Mouse (Mus musculus) forebrain, embryonic 16.5 days (tissue): ENCODE results near the gene Dennd2d. TPM values are rescaled to one million over a fixed set of nuclear protein-coding genes. Genes with fewer than 3 reads are reported as not detected.

ENCODE experiments used
- ATAC-seq: fragments of 200-750 bp; cut with Nextera tagmentation; 2 replicates; pipeline ENCODE4 v1.8.0; 2017; ENCODE audit warnings: mild to moderate bottlenecking, moderate library complexity
- H3K27ac ChIP-seq: fragments of 300-500 bp; sonication (generic); 2 replicates; pipeline ENCODE4 v1.5.1; 2014; ENCODE audit warnings: low read length, control low read depth
- H3K27me3 ChIP-seq: fragments of 300-500 bp; sonication (generic); replicated peaks from 2 replicates; pipeline ENCODE4 v1.6.1; 2014; ENCODE audit warnings: low read length; ENCODE audit not compliant: control insufficient read depth, insufficient read depth
- H3K36me3 ChIP-seq: fragments of 300-500 bp; sonication (generic); 2 replicates; pipeline ENCODE4 v1.6.1; 2014; ENCODE audit not compliant: control insufficient read depth, insufficient read depth
- H3K4me1 ChIP-seq: fragments of 300-500 bp; sonication (generic); replicated peaks from 2 replicates; pipeline ENCODE4 v1.6.1; 2014; ENCODE audit warnings: low read length; ENCODE audit not compliant: control insufficient read depth, insufficient read depth
- H3K4me2 ChIP-seq: fragments of 300-500 bp; sonication (generic); 2 replicates; pipeline ENCODE4 v1.6.1; 2014; ENCODE audit warnings: mild to moderate bottlenecking, low read length, control low read depth
- H3K4me3 ChIP-seq: fragments of 300-500 bp; sonication (generic); replicated peaks from 2 replicates; pipeline ENCODE4 v1.5.1; 2014; ENCODE audit warnings: mild to moderate bottlenecking, low read length, control low read depth
- H3K9ac ChIP-seq: fragments of 300-500 bp; sonication (generic); replicated peaks from 2 replicates; pipeline ENCODE4 v1.6.1; 2014; ENCODE audit warnings: low read depth, low read length, control low read depth
- H3K9me3 ChIP-seq: fragments of 300-500 bp; sonication (generic); 2 replicates; pipeline ENCODE4 v1.6.1; 2016; ENCODE audit warnings: low read length; ENCODE audit not compliant: control insufficient read depth
- WGBS: fragments of 180-500 bp; shearing (Covaris S2); extraction: QIAGEN DNeasy Blood & Tissue Kit; methylation state at CpG from one replicate; pipeline ENCODE4 v1.1.7; 2014; 5-methylcytosine and 5-hydroxymethylcytosine counted together
- polyA plus RNA-seq: library from polyadenylated mRNA; unstranded; fragments of >200 nt; fragmentation: Nextera tagmentation; extraction: Ambion mirVana; gene quantifications from 2 replicates; pipeline ENCODE4 v1.2.1, GENCODE M21; 2015

Gene Dennd2d
- 0.43 and 0.67 TPM in 2 replicates for polyA plus RNA-seq

- Histone ChIP-seq H3K4me2 (peak within 1 kb of the TSS; percentile 99), H3K36me3 (no peaks in the 10 kb centered on the region), H3K27me3 (no peaks in the 10 kb centered on the region), H3K9ac (peak within 1 kb of the TSS; percentile 49), H3K9me3 (no peaks in the 10 kb centered on the region), H3K27ac (no peak within 1 kb of the TSS), H3K4me3 (peak within 1 kb of the TSS; percentile 58), H3K4me1 (peaks cover 11% of the 10 kb centered on the region)
- WGBS = under 1% methylated on average over 42 of the region's 44 CpGs
- ATAC-seq = peak; percentile 57; the same call in 1 of the 2 replicates
Observed at GRCm38 (mm10) chr3:106482281-106483081, at the start of gene Dennd2d. Gene Dennd2d, plus strand, starts transcription at chr3:106482405.

- ATAC-seq = peak; percentile 82
- no peaks in the 10 kb centered on the region for H3K4me1 ChIP-seq
- H3K36me3 ChIP-seq = no peaks in the 10 kb centered on the region
- no peak overlapping the region for H3K27ac ChIP-seq
- H3K27me3 ChIP-seq = no peaks in the 10 kb centered on the region
- no peak overlapping the region for H3K4me3 ChIP-seq
- H3K9me3 ChIP-seq = no peaks in the 10 kb centered on the region
- no peak overlapping the region for H3K9ac ChIP-seq
- no peak overlapping the region for H3K4me2 ChIP-seq
Observed at GRCm38 (mm10) chr3:106448571-106448970, 33.6 kb upstream of the Dennd2d start.

- Histone ChIP-seq H3K27ac (no peak overlapping the region), H3K4me3 (no peak overlapping the region), H3K36me3 (no peaks in the 10 kb centered on the region), H3K27me3 (no peaks in the 10 kb centered on the region), H3K9me3 (no peaks in the 10 kb centered on the region), H3K4me2 (no peak overlapping the region), H3K9ac (no peak overlapping the region), H3K4me1 (no peaks in the 10 kb centered on the region)
- ATAC-seq = no peak
Observed at GRCm38 (mm10) chr3:106448995-106449394, 33.2 kb upstream of the Dennd2d start.

GRCm38 (mm10) chr3:106449567-106449966 lies 32.6 kb upstream of the Dennd2d start:
- H3K9me3 ChIP-seq = no peaks in the 10 kb centered on the region
- no peaks in the 10 kb centered on the region for H3K36me3 ChIP-seq
- H3K4me2 ChIP-seq = no peak overlapping the region
- H3K9ac ChIP-seq = no peak overlapping the region
- H3K27ac ChIP-seq = no peak overlapping the region
- no peaks in the 10 kb centered on the region for H3K4me1 ChIP-seq
- H3K27me3 ChIP-seq = no peaks in the 10 kb centered on the region
- WGBS = 73% methylated on average over 4 of the region's 4 CpGs
- no peak overlapping the region for H3K4me3 ChIP-seq
- ATAC-seq = no peak

- Histone ChIP-seq H3K9me3 (no peaks in the 10 kb centered on the region), H3K4me3 (no peak overlapping the region), H3K27ac (no peak overlapping the region), H3K4me1 (no peaks in the 10 kb centered on the region), H3K4me2 (no peak overlapping the region), H3K9ac (no peak overlapping the region), H3K27me3 (no peaks in the 10 kb centered on the region), H3K36me3 (no peaks in the 10 kb centered on the region)
- WGBS = 74% methylated on average over 4 of the region's 4 CpGs
- no peak for ATAC-seq
Observed at GRCm38 (mm10) chr3:106452616-106453015, 29.6 kb upstream of the Dennd2d start.

- ATAC-seq = no peak
- H3K4me1 ChIP-seq = no peaks in the 10 kb centered on the region
- H3K9me3 ChIP-seq = no peaks in the 10 kb centered on the region
- no peak overlapping the region for H3K4me3 ChIP-seq
- H3K36me3 ChIP-seq = no peaks in the 10 kb centered on the region
- 87% methylated on average over 2 of the region's 2 CpGs for WGBS
- no peaks in the 10 kb centered on the region for H3K27me3 ChIP-seq
- H3K4me2 ChIP-seq = no peak overlapping the region
- no peak overlapping the region for H3K9ac ChIP-seq
- no peak overlapping the region for H3K27ac ChIP-seq
Observed at GRCm38 (mm10) chr3:106457298-106457869, 24.8 kb upstream of the Dennd2d start.

- Histone ChIP-seq H3K27ac (no peak overlapping the region), H3K9ac (no peak overlapping the region), H3K27me3 (no peaks in the 10 kb centered on the region), H3K9me3 (no peaks in the 10 kb centered on the region), H3K4me1 (no peaks in the 10 kb centered on the region), H3K4me2 (no peak overlapping the region), H3K4me3 (no peak overlapping the region), H3K36me3 (no peaks in the 10 kb centered on the region)
- no peak for ATAC-seq
- 95% methylated on average over 2 of the region's 2 CpGs for WGBS
Observed at GRCm38 (mm10) chr3:106462059-106462470, 20.1 kb upstream of the Dennd2d start.

- H3K9ac ChIP-seq = no peak overlapping the region
- H3K4me1 ChIP-seq = no peaks in the 10 kb centered on the region
- H3K9me3 ChIP-seq = no peaks in the 10 kb centered on the region
- WGBS = 77% methylated on average over 3 of the region's 3 CpGs
- H3K27me3 ChIP-seq = no peaks in the 10 kb centered on the region
- no peaks in the 10 kb centered on the region for H3K36me3 ChIP-seq
- no peak overlapping the region for H3K4me2 ChIP-seq
- no peak overlapping the region for H3K27ac ChIP-seq
- no peak overlapping the region for H3K4me3 ChIP-seq
- no peak for ATAC-seq
Observed at GRCm38 (mm10) chr3:106462493-106462892, 19.7 kb upstream of the Dennd2d start.

- WGBS = 96% methylated on average over 1 of the region's 1 CpGs
- H3K27me3 ChIP-seq = no peaks in the 10 kb centered on the region
- no peak overlapping the region for H3K9ac ChIP-seq
- no peaks in the 10 kb centered on the region for H3K4me1 ChIP-seq
- no peak for ATAC-seq
- H3K27ac ChIP-seq = no peak overlapping the region
- no peak overlapping the region for H3K4me3 ChIP-seq
- H3K9me3 ChIP-seq = no peaks in the 10 kb centered on the region
- H3K4me2 ChIP-seq = no peak overlapping the region
- no peaks in the 10 kb centered on the region for H3K36me3 ChIP-seq
Observed at GRCm38 (mm10) chr3:106464750-106465149, 17.5 kb upstream of the Dennd2d start.
